Mouse (Mus musculus) megakaryocyte-erythroid progenitor cell, adult 5 weeks (primary cell): ENCODE results near the gene Apob. TPM values are rescaled to one million over a fixed set of nuclear protein-coding genes. Genes with fewer than 3 reads are reported as not detected.

Experiments used
- polyA plus RNA-seq: library from polyadenylated mRNA; stranded (reverse); fragments of >175 nt; gene quantifications from 2 replicates; pipeline ENCODE4 v1.2.3, GENCODE M21; 2012

Gene Apob
- 0.02 TPM in 1 of 2 replicates, not detected in the other for polyA plus RNA-seq

DNA sequence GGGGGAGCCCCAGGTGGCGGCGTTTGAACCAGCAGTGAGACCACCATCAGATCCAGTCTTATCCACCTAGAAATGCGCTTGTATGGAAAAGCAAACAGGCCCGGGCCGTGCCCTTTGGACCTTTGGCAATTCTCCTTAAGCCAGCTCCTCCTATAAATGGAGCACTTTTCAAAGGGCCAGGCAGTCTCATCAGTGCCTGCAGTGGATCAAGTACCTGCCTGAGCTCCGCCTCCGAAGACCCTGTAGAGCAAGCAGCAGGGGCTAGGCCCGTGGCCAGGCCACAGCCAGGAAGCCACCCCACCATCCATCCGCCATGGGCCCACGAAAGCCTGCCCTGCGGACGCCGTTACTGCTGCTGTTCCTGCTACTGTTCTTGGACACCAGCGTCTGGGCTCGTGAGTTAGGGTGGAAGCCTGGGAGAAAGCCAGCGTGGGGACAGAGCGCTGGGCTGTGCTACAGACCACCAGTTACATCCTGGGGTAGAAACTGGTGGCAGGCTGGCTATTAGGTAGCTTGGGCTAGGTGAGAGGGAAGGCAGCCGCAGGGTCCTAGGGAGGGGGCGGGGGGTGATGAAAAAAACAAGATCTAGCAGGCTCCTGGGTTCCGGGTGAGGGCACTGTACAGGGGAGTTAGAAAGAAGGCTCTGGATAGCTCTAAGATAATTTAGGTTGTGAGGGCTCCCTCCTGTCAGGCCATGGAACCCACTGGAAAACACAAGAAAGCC is at the start of gene Apob:
TSS of gene Apob (plus strand) at position 183 of the 724 bp plus-strand sequence.

Other genes with a start within 250 kb of the Apob start
- gene Ldah, start 230.5 kb downstream of the Apob start, polyA plus RNA-seq: 1.9 and 2.0 TPM in 2 replicates